Mouse (Mus musculus) right cerebral cortex, postnatal 4 days (tissue): ENCODE data around the gene Usp10.

Experiments
- DNase-seq: peaks from one replicate; pipeline ENCODE4 v3.0.0-alpha.2; 2022

Gene Usp10

DNA sequence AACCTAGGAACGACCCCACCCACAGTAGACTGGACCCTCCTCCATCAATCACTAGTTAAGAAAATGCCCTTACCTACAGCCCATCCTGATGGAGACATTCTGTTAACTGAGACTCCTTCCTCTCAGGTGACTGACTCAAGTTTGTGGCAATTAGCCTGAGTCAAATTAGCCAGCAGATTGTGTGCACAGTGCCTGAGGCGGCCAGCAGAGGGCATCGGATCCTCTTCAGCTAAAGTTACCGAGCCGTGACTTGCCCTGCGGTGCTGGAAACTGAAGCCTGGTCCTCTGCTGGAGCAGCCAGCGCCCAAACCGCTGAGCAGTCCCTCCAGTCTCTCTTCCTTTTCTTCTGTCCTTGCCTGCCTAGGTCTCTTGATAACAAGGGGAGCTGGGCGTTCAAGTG, 57.3 kb downstream of the Usp10 start:
- DNase-seq = no peak

DNA sequence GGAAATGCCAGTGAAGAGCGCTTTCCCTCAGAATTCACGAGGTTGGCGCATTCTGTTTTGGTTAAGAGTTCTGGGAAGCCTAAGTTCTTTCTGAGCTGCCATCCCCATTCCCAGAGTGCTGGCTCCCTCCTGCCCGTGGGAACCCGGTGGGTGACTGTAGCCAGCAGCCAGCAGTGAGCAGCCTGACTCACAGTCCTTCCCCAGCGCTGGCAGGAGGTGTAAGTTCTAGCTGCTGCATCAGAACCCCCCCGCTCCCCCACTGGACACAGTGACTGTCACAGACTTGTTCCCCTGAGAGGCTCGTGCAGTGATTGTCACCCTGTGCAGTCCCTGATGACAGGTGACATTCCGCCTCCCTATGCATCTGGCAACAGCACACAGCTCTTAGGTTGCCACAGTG, 60.0 kb downstream of the Usp10 start:
- no peak for DNase-seq

DNA sequence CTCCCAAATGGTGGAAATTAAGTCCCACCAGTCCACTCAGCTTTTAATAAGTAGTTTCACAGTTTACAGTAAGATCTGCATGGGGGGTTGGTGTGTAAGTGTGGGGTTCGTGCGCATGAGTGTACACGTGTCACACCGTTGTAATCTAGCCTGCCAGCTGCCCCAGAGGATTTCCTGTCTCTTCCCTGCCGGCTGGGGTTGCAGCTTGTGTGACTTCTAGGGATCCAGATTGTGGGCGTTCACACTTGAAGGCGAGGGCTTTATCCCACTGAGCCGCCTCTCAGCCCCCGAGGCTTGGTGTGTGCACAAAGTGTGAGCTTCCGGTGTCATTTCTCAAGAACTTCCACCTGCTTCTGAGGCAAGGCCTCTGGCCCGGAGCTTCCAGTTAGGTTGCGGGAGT, 62.4 kb downstream of the Usp10 start:
- no peak for DNase-seq

DNA sequence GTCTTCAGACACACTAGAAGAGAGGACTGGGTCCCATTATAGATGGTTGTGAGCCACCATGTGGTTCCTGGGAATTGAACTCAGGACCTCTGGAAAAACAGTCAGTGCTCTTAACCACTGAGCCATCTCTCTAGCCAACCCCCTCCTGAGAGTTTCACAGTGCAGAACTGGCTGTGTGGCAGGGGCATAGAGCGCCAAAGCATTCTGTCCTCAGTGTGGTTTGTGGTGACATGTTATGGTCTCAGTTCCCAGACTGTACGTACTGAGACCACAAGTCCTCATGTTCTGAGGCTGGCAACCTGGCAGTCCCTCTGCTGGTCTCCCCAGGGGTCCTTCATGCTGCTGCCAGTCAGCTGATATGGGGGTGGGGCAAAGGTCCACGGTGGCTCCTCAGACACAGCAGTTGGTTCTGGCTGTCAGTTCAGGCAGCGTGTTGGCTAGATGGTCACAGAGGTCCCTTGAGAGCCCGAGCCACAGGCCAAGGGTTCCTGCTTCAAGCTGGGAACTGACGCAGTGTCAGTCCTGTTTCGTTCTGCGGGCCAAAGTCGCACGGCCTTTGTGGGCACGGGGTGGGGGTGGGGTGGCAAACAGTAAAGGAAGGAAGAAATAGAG, 68.7 kb downstream of the Usp10 start:
- DNase-seq = no peak

DNA sequence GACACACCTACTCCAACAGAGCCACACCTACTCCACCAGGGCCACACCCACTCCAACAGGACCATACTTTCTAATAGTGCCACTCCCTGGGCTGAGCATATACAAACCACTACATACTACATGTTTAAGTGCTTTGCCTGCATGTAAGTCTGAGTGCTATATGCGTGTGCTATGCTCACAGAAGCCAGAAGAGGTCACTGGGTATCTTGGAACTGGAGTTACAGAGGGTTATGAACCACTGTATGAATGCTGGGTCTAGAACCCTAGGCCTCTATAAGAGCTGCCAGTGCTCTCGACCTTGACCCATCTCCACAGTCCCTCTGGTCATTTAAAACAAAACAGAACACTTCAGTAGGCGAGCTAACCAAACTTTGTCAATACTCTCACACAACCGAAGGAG, 71.1 kb downstream of the Usp10 start:
- no peak for DNase-seq

DNA sequence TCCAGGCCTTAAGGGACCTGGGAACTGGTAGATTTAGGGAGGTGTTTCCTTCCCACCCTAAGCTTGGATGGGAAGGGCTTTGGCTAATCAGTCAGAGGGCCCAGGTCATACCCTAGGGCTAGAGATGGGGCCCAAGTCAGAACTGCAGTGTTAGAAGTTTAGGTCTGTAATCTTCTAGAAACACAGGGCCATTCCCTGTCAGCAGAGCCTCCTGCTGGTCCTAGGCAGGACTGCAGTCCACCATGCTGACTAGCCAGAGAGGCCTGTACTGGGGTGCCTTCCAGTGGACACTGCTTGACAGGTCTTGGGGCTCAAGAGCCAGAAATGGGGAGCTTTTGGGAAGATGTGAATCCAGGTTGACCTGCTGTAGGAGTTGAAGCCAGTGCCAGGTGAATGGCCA, 73.9 kb downstream of the Usp10 start:
- no peak for DNase-seq

DNA sequence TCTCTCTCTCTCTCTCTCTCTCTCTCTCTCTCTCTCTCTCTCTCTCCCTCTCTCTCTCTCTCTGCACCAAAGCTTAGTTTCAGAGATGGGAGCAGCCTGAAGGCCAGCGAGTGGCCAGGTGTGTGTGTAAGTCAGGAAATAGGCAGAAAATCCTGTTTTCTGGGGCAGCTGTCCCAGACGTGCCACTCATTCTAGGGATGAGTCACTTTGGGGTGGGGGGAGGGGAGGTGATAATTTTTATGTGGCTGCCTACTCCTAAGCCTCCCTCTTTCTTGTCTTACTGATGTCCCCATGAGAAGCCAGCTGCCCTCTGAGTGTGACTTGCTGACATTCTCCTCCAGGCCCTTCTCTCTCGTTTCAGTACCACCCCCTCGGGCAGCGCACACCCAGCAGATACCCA, 76.0 kb downstream of the Usp10 start:
- DNase-seq = no peak

DNA sequence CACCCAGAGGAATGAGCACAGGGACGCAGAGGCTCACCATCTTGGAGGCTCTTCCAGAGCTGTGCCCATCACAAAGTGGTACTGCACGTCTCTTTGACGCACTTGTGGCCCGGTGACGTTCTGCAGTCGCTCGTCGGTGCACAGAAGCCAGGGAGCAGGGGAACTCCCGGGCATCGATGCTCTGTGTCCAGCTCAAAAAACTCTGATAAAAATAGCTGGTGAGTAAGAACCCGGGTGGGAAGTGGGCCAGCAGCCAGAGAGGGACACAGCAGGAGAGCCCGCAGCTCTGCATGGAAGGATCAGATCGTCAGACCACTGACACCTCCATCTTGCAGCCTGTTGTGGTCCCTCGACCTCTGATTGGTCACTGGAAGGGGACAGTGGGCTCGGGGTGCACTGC, 77.9 kb downstream of the Usp10 start:
- no peak for DNase-seq

DNA sequence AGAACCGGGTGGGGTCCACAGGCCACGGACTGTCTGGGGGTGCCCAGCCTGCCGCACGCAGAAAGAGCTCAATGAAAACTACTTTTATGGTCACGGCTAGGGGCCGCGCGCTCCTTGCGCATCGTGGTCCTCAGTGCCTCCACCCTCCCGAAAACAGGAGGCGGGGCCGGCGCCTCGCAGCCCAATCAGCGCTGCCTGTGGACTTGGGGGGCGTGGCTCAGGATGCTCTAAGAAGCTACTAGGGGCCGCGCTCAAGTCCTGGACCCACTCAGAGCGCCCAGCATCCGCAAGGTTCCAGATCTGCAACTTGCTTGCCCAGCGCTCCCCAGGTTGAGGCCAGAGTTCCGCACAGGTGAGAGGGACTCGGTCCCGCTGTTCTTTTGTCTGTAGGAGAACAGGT, 82.1 kb downstream of the Usp10 start, which contains the start of gene Crispld2:
Gene Crispld2, plus strand, starts transcription at position 190 of the 400 bp plus-strand sequence.
- peak; percentile 72 for DNase-seq

DNA sequence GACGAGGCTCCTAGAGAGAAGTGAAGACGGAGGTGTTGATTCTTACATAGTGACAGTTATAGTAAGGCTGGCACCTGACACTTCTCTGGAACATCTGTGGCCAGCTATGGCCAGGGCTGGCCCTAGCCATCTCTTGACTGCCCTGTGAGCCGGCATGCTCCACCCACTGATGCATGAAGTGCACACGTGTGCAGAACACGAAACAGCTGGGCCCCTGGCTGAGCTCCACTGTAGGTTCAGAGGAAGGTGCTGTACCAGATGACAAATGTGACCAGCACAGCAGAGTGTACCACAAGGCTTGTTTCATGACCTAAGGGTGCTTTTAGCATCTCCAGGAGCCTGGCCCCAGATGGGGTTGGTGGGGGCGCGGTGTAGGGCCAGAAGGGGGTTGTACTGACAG, 84.0 kb downstream of the Usp10 start:
- DNase-seq = no peak

DNA sequence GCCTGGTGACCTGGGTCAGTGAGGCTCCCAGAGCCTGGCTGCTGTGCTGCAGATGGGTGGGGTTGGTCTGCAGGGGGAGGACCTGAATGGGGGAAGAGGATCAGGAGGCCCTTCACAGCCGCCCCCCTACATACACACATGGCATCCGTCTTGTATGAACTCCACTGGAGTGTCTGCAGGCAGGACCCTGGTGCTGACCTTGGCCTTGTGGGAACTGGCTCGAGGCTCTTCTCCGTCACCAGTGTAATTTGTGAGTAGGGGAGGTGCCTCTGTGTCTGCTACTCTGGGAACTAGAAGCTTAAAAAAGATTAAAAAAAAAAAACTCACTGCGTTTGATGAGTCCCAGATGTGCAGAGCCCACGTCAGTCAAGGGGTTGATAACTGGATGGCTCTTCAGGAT, 84.4 kb downstream of the Usp10 start:
- no peak for DNase-seq

DNA sequence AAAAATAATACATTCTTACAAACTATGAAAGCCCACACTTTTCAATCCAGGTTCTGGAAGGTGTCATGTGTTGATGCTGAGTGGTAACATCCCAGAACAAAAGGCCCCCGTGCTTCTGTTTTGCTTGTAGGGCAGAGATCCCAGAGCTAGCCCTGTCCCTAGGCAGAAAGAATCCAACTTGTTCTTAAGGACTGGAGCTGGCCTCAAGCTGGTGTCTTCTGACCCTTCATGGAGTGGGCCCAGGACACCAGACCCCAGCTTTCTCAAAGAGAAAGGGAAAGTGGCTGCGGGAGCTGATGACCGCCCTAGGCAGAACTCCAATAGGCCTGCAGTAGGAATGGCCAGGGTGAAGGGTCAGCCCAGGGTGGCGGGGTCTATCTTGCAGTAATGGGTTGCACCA, 87.1 kb downstream of the Usp10 start:
- DNase-seq = no peak

DNA sequence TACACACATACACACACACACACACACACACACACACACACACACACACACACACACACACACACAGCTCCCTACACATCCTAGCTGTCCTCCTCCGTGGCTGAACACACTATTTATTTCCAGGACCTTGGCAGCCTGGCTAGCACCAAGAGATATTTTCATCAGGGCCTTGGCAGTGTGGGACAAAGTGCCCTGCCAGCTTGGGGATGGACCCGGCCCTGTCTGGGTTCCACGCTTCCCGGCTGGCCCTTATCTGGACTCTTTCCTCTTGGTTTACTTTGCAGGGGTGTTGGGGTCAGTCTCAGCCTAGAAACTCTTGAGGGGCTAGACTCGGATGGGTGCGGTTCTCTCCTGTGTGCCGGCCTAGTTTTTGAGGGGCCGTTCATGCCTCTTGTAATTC, 90.3 kb downstream of the Usp10 start:
- no peak for DNase-seq

DNA sequence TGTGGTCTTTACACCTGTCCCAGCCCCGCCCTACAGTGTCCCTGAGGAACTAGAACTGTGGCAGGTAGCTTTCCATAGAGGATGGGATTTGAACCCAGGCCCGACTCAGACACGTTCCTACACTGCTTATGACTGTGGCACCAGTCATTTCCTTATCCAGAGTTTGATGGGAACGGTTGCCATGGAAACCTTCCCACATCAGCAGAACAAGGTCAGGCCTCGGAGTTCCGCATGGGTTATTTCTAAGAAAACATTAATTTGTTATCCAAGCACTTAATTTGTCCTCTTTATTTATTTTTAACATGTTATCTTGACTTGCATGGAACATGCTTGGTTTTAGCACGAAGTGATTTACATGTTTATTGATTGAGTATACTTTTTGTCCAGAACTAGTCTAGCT, 91.6 kb downstream of the Usp10 start:
- no peak for DNase-seq

DNA sequence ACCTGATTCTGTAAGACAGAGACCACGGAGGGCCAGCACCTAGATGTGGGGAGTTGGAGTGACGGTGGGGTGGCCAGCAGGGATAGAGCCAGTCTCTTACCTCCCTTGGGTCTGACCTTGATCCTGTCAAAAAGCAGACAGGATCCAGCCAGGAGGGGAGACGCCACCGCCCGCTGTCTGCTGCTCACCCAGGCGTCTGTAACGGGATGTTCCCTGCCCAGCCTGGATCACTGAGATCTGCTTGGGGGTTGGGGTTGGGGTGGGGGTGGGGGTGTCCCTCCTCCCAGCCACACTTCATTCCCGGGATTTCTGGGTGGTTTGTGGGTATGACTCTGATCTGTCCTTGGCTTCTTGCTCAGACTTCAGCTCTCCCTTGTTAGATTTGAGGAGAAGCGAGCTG, 92.2 kb downstream of the Usp10 start:
- DNase-seq = no peak

DNA sequence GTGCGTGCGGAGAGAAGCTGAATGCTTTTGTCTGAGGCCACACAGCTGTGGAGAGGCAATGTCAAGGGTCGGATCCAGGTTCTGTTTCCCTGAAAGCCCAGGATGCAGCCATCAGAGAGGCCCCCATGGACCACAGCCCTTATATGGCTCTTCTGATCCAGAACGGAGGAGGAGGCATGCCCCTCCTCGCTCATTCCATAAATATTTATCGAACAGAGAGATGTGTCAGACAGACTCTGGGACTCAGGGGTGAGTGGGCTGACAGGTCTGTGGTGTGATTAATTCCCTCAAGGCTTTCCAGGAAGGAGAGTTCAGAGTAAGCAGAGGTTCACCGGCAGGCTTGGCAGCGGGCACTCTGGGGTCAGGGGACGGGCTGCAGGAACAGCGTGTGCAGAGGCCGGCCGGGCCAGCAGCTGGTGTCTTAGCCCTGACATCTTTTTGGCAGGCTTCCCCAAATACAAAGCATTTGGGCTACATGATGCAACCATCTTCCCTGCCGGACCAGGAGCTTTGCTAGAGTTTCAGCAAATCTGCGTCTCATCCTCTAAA, 94.1 kb downstream of the Usp10 start:
- DNase-seq = no peak

DNA sequence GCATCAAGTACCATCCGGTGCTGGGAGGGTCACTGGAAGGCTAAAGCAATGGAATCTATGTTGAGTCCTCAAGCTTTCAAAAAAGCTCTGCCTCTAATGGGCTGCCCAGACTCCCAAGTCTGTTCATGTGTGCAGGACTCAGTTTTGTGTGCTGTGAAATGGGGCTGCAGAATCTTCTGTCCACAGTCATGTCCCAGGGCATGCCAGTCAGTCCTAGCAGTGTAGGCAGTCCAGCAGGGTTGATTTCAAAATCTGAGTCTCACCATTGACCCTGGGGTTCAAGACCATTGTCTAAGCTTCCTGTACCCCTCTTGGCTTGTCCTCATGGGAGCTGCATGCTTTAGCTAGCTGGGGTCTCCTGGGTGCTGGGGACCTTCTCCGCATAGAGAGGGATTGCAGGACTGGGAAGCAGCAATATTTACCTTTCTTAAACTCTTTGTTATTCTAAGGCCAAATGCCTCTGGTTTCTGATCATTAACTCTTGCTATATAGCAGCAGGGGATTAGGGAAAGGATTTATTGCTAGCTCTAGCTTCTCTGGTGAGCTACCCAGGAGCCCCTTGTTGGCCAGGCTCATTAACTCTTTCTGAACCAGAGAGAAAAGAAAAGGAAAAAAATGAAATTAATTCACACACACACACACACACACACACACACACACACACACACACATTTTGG, 94.7 kb downstream of the Usp10 start:
- DNase-seq = no peak

DNA sequence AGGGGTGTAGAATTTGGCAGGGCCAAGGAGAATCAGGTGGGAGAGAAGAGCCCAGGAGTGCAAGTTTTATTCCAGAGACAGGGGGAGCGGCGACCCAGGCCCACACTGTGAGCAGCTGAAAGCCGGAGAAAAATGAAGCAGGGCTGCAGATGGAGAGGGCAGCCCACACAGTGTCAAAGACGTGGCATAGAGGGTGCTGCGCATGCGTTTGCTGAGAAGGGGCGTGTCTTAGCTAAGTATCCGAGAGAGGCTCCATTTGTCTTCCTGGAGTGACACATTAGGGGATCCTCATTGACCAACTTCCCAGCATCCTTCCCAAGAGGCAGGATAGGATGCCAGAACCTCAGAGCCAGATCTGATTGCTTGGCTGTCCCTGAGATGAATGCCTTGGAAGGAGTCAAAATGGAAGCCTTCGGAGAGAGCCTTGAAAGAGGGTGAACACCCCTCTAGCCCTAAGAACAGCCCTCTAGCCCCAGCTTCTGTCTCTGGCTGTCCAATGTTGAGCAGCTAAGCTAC, 96.5 kb downstream of the Usp10 start:
- DNase-seq = no peak
